Mouse (Mus musculus) heart, embryonic 12.5 days (tissue): ENCODE data around the gene Tmf1. TPM values are rescaled to one million over a fixed set of nuclear protein-coding genes. Genes with fewer than 3 reads are reported as not detected.

Experiments used
- ATAC-seq: fragments of 200-750 bp; cut with Nextera tagmentation; 2 replicates; pipeline ENCODE4 v1.8.0; 2017; ENCODE audit warnings: moderate TSS enrichment, moderate library complexity; ENCODE audit not compliant: insufficient number of reproducible peaks, low FRiP score
- H3K27ac ChIP-seq: fragments of 300-500 bp; sonication (generic); 2 replicates; pipeline ENCODE4 v1.5.1; 2016; ENCODE audit warnings: mild to moderate bottlenecking, moderate library complexity; ENCODE audit not compliant: poor library complexity, severe bottlenecking
- H3K27me3 ChIP-seq: fragments of 300-500 bp; sonication (generic); replicated peaks from 2 replicates; pipeline ENCODE4 v1.6.1; 2016; ENCODE audit warnings: mild to moderate bottlenecking, moderate library complexity
- H3K36me3 ChIP-seq: fragments of 300-500 bp; sonication (generic); 2 replicates; pipeline ENCODE4 v1.6.1; 2016; ENCODE audit warnings: mild to moderate bottlenecking, moderate library complexity
- H3K4me1 ChIP-seq: fragments of 300-500 bp; sonication (generic); replicated peaks from 2 replicates; pipeline ENCODE4 v1.6.1; 2016; ENCODE audit warnings: mild to moderate bottlenecking
- H3K4me2 ChIP-seq: fragments of 300-500 bp; sonication (generic); 2 replicates; pipeline ENCODE4 v1.6.1; 2016; ENCODE audit warnings: mild to moderate bottlenecking, moderate library complexity
- H3K4me3 ChIP-seq: fragments of 300-500 bp; sonication (generic); 2 replicates; pipeline ENCODE4 v1.5.1; 2016; ENCODE audit warnings: mild to moderate bottlenecking
- H3K9ac ChIP-seq: fragments of 300-500 bp; sonication (generic); 2 replicates; pipeline ENCODE4 v1.6.1; 2016; ENCODE audit warnings: mild to moderate bottlenecking, moderate library complexity
- H3K9me3 ChIP-seq: fragments of 300-500 bp; sonication (generic); replicated peaks from 2 replicates; pipeline ENCODE4 v1.6.1; 2016; ENCODE audit warnings: mild to moderate bottlenecking, moderate library complexity
- WGBS: fragments of 180-500 bp; shearing (Covaris S2); methylation state at CpG from one replicate; pipeline ENCODE4 v1.1.7; 2016; 5-methylcytosine and 5-hydroxymethylcytosine counted together
- polyA plus RNA-seq: library from polyadenylated mRNA; unstranded; fragments of >200 nt; fragmentation: Nextera tagmentation; extraction: Ambion mirVana; gene quantifications from 2 replicates; pipeline ENCODE4 v1.2.1, GENCODE M21; 2016

Tmf1 gene
- polyA plus RNA-seq, 1 experiment from 2014 or later: 29.9 TPM

DNA sequence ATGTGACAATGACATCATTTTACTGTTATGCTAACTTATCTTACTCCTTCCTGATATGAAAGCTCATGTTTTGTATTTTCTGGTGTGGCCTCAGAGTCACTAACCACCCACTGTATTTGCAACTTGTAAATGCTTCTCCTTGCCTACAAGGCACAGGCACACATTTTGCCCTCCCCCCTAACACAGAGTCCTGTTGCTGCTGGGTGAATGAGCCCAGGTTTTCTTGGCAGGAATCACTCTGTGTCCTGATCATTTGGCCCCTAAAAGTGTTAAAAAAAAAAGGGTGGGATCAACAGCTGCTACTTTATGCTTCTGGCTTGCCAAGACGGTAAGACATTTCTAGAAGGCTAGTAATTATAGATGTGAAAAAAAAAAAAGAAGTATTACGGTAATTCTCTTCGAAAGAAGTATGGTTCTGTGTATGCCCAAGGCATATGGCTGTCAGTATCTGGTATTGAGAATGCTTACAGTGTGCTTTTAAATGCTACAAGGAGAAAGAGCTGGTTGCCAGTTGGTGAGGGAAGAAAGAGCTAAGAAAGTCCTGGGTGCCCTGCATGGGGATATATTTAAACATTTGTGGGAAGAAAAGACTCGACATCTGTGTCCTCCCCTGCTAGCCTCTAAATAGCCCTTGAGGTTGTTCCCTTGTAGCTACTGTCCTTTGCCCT, 37.4 kb upstream of the Tmf1 start:
- no peak overlapping the region for H3K9ac ChIP-seq
- no peaks in the 10 kb centered on the region for H3K27me3 ChIP-seq
- ATAC-seq: no peak
- 74% methylated on average over 4 of the region's 4 CpGs for WGBS
- no peak overlapping the region for H3K4me3 ChIP-seq
- peaks cover 39% of the 10 kb centered on the region for H3K4me1 ChIP-seq
- no peak overlapping the region for H3K4me2 ChIP-seq
- H3K27ac ChIP-seq: no peak overlapping the region
- H3K9me3 ChIP-seq: no peaks in the 10 kb centered on the region; the same call in 1 of the 2 replicates
- H3K36me3 ChIP-seq: peaks cover 10% of the 10 kb centered on the region

DNA sequence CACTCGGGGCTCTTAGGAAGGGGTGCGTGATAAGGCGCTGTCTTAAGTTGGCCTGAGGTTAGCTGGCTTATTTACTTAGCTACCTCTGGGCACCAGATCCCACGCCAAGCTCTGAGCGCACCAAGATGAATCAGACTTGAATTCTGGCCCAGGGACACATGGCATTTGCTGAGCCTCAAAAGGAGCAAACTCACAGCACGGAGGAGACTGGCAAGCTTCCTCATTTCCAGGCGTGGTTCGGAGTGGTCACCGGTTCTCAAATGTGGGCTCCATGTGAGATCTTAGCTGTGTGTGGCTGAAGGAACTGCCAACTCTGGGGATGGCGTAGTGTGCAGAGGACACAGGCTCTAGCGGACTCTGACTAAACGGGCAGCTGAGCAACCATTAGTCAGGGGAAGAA, 33.1 kb upstream of the Tmf1 start:
- Histone ChIP-seq H3K4me1 (peaks cover 37% of the 10 kb centered on the region), H3K9ac (peak overlapping the region; percentile 66), H3K27me3 (no peaks in the 10 kb centered on the region), H3K9me3 (no peaks in the 10 kb centered on the region; the same call in 1 of the 2 replicates), H3K27ac (no peak overlapping the region; the same call in 1 of the 2 replicates), H3K4me3 (peak overlapping the region; percentile 87), H3K4me2 (peak overlapping the region; percentile 79), H3K36me3 (peaks cover 10% of the 10 kb centered on the region)
- no peak for ATAC-seq
- 62% methylated on average over 12 of the region's 12 CpGs for WGBS

DNA sequence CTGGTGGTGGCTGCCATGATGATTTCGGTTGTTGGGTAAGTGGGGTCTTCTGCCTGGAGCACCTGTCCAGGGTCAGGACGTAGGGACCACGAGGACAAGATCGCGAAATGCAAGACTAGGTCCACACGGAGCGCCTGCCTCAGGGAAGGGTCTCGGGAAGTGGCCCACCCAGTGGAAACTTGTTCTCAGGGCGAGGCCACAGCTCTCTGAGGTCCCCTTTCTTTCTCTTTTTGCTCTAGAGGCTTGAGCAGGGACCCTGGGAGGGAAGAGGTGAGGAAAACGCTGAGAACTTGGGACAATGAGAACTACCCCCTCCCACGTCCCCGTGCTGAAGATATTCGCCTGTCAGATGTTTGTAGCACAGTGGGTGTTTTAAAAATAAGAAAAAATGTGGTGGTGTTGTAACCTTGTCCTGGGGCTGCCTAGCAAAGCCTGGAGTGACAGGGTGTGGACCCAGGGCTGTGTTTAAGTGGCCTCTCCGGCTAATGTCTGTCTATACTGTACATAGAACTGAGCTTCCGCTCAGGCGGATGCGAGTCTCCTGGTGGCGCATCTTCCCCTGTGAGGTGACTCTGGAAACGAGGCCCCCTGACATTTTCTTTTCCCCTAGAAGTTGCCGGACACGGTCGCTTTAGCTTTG, 32.2 kb upstream of the Tmf1 start:
- Histone ChIP-seq H3K4me3 (peak overlapping the region; percentile 87), H3K27ac (peak overlapping the region; percentile 60), H3K27me3 (no peaks in the 10 kb centered on the region), H3K9me3 (no peaks in the 10 kb centered on the region; the same call in 1 of the 2 replicates), H3K36me3 (peaks cover 10% of the 10 kb centered on the region), H3K4me2 (peak overlapping the region; percentile 79), H3K9ac (peak overlapping the region; percentile 94), H3K4me1 (peaks cover 32% of the 10 kb centered on the region)
- ATAC-seq: peak; percentile 74
- 2% methylated on average over 22 of the region's 22 CpGs for WGBS

GRCm38 (mm10) chr6:97210191-97210961, 31.5 kb upstream of the Tmf1 start, which contains the start of gene Arl6ip5:
Gene Arl6ip5 (plus strand): TSS chr6:97210689.
- H3K9me3 ChIP-seq: no peaks in the 10 kb centered on the region; the same call in 1 of the 2 replicates
- H3K36me3 ChIP-seq: peaks cover 8% of the 10 kb centered on the region
- H3K27me3 ChIP-seq: no peaks in the 10 kb centered on the region
- peak within 1 kb of the TSS; percentile 79 for H3K4me2 ChIP-seq
- H3K4me3 ChIP-seq: peak within 1 kb of the TSS; percentile 87
- H3K27ac ChIP-seq: peak within 1 kb of the TSS; percentile 60
- peak; percentile 71 for ATAC-seq
- 10% methylated on average over 32 of the region's 32 CpGs for WGBS
- peak within 1 kb of the TSS; percentile 94 for H3K9ac ChIP-seq
- H3K4me1 ChIP-seq: peaks cover 32% of the 10 kb centered on the region

DNA sequence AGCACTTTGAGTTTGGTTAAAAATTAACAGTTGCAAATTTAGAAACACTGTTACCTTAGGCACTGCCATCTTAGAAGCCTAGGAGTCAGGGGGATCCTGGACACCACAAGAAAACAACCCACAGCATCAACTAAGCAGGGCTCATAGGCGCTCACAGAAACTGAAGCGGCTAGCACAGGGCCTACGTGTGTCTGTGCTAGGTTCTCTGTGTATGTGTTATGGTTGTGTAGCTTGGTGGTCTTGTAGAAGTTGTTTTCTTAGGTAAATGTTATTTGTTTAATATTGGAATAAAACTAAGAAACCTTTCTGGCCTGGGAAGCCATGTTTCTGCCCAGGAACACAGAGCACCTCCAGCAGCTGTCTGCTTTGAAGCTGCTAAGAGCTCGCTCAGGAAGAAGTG, 30.8 kb upstream of the Tmf1 start:
- Histone ChIP-seq H3K27me3 (no peaks in the 10 kb centered on the region), H3K4me1 (peaks cover 32% of the 10 kb centered on the region), H3K9me3 (no peaks in the 10 kb centered on the region; the same call in 1 of the 2 replicates), H3K27ac (no peak overlapping the region), H3K4me3 (no peak overlapping the region), H3K36me3 (peaks cover 4% of the 10 kb centered on the region; the same call in 1 of the 2 replicates), H3K9ac (no peak overlapping the region), H3K4me2 (no peak overlapping the region)
- ATAC-seq: no peak
- 85% methylated on average over 4 of the region's 4 CpGs for WGBS

GRCm38 (mm10) chr6:97209201-97209600, 30.3 kb upstream of the Tmf1 start:
- H3K4me2 ChIP-seq: no peak overlapping the region

GRCm38 (mm10) chr6:97208406-97208805, 29.5 kb upstream of the Tmf1 start:
- Histone ChIP-seq H3K9me3 (no peaks in the 10 kb centered on the region), H3K4me3 (no peak overlapping the region), H3K27me3 (no peaks in the 10 kb centered on the region), H3K9ac (0 out of 2 replicates have a peak overlapping the region, but pooled peaks have one; percentile 24), H3K27ac (peak overlapping the region; percentile 68), H3K4me2 (no peak overlapping the region), H3K4me1 (peaks cover 29% of the 10 kb centered on the region), H3K36me3 (no peaks in the 10 kb centered on the region)
- ATAC-seq: no peak
- WGBS: 45% methylated on average over 3 of the region's 3 CpGs

More at GRCm38 (mm10) chr6:97209201-97209600, 30.3 kb upstream of the Tmf1 start:
- no peak for ATAC-seq
- 56% methylated on average over 3 of the region's 3 CpGs for WGBS
- H3K9me3 ChIP-seq: no peaks in the 10 kb centered on the region
- H3K4me3 ChIP-seq: no peak overlapping the region
- H3K9ac ChIP-seq: no peak overlapping the region
- H3K36me3 ChIP-seq: no peaks in the 10 kb centered on the region
- no peak overlapping the region for H3K27ac ChIP-seq
- H3K27me3 ChIP-seq: no peaks in the 10 kb centered on the region
- H3K4me1 ChIP-seq: peaks cover 31% of the 10 kb centered on the region

- Histone ChIP-seq H3K27ac (no peak overlapping the region), H3K36me3 (no peaks in the 10 kb centered on the region), H3K27me3 (no peaks in the 10 kb centered on the region), H3K4me1 (peaks cover 22% of the 10 kb centered on the region), H3K4me2 (no peak overlapping the region), H3K4me3 (no peak overlapping the region), H3K9ac (no peak overlapping the region), H3K9me3 (no peaks in the 10 kb centered on the region)
- WGBS: 59% methylated on average over 4 of the region's 4 CpGs
- no peak for ATAC-seq
These were observed 28.2 kb upstream of the Tmf1 start for GRCm38 (mm10) chr6:97207085-97207484.

DNA sequence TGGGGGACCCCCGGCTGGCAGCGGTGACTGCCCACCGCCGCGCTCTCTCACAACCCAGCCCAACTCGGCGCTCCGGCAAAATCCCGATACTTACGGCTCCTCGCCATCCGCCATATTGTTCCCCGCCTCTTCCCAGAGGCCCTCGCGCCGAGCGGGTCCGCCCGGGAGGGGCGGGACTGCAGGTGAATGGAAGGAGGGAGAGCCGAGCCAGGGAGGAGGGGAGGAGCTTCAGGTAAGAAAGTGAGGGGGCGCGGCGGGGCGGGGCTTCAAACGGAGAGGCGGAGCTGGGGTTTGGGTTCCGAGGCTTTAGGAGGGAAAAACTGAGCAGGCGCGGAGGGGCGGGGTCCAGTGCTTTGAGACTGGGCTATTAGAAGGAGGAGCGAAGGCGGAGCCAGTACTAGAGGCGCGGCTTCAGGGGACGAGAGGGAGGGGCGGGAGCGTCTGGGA, 26.5 kb upstream of the Tmf1 start, which contains the start of gene Uba3:
Uba3 (minus strand) TSS at position 209 of the 447 bp plus-strand sequence.
- Histone ChIP-seq H3K4me2 (peak within 1 kb of the TSS; percentile 71), H3K4me1 (peaks cover 15% of the 10 kb centered on the region), H3K27me3 (no peaks in the 10 kb centered on the region), H3K4me3 (peak within 1 kb of the TSS; percentile 96), H3K27ac (peak within 1 kb of the TSS; percentile 90), H3K9ac (peak within 1 kb of the TSS; percentile 98), H3K9me3 (no peaks in the 10 kb centered on the region), H3K36me3 (peaks cover 5% of the 10 kb centered on the region)
- peak; percentile 98 for ATAC-seq
- under 1% methylated on average over 38 of the region's 38 CpGs for WGBS

GRCm38 (mm10) chr6:97204952-97205351, 26.0 kb upstream of the Tmf1 start:
- H3K9me3 ChIP-seq: no peaks in the 10 kb centered on the region
- H3K9ac ChIP-seq: peak overlapping the region; percentile 98
- peaks cover 5% of the 10 kb centered on the region for H3K36me3 ChIP-seq
- peak overlapping the region; percentile 90 for H3K27ac ChIP-seq
- peaks cover 12% of the 10 kb centered on the region for H3K4me1 ChIP-seq
- H3K4me3 ChIP-seq: peak overlapping the region; percentile 96
- ATAC-seq: peak; percentile 57
- no peaks in the 10 kb centered on the region for H3K27me3 ChIP-seq
- peak overlapping the region; percentile 71 for H3K4me2 ChIP-seq
- WGBS: 2% methylated on average over 8 of the region's 16 CpGs
